In genomic region chr14:8135130-8135529, GRCm38 (mm10) we compare ENCODE assay signal across 11 mouse cellular contexts. TPM values are rescaled to one million over a fixed set of nuclear protein-coding genes. Genes with fewer than 3 reads are reported as not detected.
DNase-seq lines count a peak whose midpoint lies in the region; ATAC-seq and TF ChIP-seq lines count a peak whose summit lies in the region.
"Had no signal": no experiment of that assay in that cellular context is flagged by ENCODE, and none has a peak within 500 bp of the region (broad histone marks: within the 10 kb centered on the region; RNA-seq: fewer than 3 reads in every experiment).

No protein-coding gene starts in this region.

- no peaks in the 10 kb centered on the region for H3K9me3 ChIP-seq in kidney, postnatal 0 days (replicated peaks; ENCODE audit: low read length)
- H3K9me3 ChIP-seq in heart, embryonic 15.5 days (replicated peaks) = no peaks in the 10 kb centered on the region
- H3K9me3 ChIP-seq: midbrain, embryonic 12.5 days; stomach, embryonic 15.5 days had no signal

- H3K9ac ChIP-seq in kidney, postnatal 0 days (ENCODE audit: low read depth, low read length) = no peak overlapping the region
- H3K9ac ChIP-seq in heart, embryonic 15.5 days = no peak overlapping the region
- H3K9ac ChIP-seq: midbrain, embryonic 12.5 days; stomach, embryonic 15.5 days had no signal

- no peaks in the 10 kb centered on the region for H3K4me1 ChIP-seq in kidney, postnatal 0 days (replicated peaks; ENCODE audit: insufficient read depth, low read length)
- H3K4me1 ChIP-seq in cerebellum, adult 2 months (ENCODE audit: control insufficient read depth, insufficient read depth, low read length) = peaks cover 26% of the 10 kb centered on the region
- peaks cover 11% of the 10 kb centered on the region for H3K4me1 ChIP-seq in heart, embryonic 15.5 days (replicated peaks)
- H3K4me1 ChIP-seq: stomach, embryonic 15.5 days had no signal

- 70% methylated on average over 3 of the region's 3 CpGs for WGBS in kidney, postnatal 0 days
- WGBS in cerebellum, adult 2 months = 21% methylated on average over 3 of the region's 3 CpGs
- 42% methylated on average over 3 of the region's 3 CpGs for WGBS in heart, embryonic 15.5 days

- TF ChIP-seq CTCF in kidney, postnatal 0 days (IDR thresholded peaks at IDR 0.05; ENCODE audit: low read depth) = no peak
- no peak for TF ChIP-seq CTCF in cerebellum, adult 2 months (IDR thresholded peaks at IDR 0.05; ENCODE audit: borderline replicate concordance, insufficient read depth, low read depth, low read length)

- no peak overlapping the region for H3K4me3 ChIP-seq in kidney, postnatal 0 days (replicated peaks; ENCODE audit: low read depth, low read length)
- no peak overlapping the region for H3K4me3 ChIP-seq in cerebellum, adult 2 months (replicated peaks; ENCODE audit: insufficient read depth, low read depth, low read length)
- no peak overlapping the region for H3K4me3 ChIP-seq in heart, embryonic 15.5 days
- H3K4me3 ChIP-seq: midbrain, embryonic 12.5 days; stomach, embryonic 15.5 days had no signal

- H3K27ac ChIP-seq in kidney, postnatal 0 days = peak overlapping the region; percentile 19; the same call in 1 of the 2 replicates
- no peak overlapping the region; the same call in 1 of the 2 replicates for H3K27ac ChIP-seq in cerebellum, adult 2 months (ENCODE audit: insufficient read depth, low read length)
- peak overlapping the region; percentile 88 for H3K27ac ChIP-seq in heart, embryonic 15.5 days
- H3K27ac ChIP-seq: midbrain, embryonic 12.5 days; stomach, embryonic 15.5 days had no signal

- no peak for TF ChIP-seq POLR2A in cerebellum, adult 2 months (IDR thresholded peaks at IDR 0.05; ENCODE audit: borderline replicate concordance, insufficient read depth, low read length)

- ATAC-seq in kidney, postnatal 0 days (replicated peaks; ENCODE audit: low FRiP score, low read depth) = no peak
- ATAC-seq in heart, embryonic 15.5 days (replicated peaks; ENCODE audit: insufficient number of reproducible peaks, insufficient read depth, low FRiP score, low read depth) = peak; percentile 87

- no peak overlapping the region for H3K4me2 ChIP-seq in kidney, postnatal 0 days (ENCODE audit: low read length)
- H3K4me2 ChIP-seq in heart, embryonic 15.5 days = no peak overlapping the region
- H3K4me2 ChIP-seq: midbrain, embryonic 12.5 days; stomach, embryonic 15.5 days had no signal

- H3K27me3 ChIP-seq in kidney, postnatal 0 days (ENCODE audit: insufficient read depth, low read length) = no peaks in the 10 kb centered on the region
- H3K27me3 ChIP-seq in cerebellum, adult 2 months (ENCODE audit: control insufficient read depth, insufficient read depth, low read length) = no peaks in the 10 kb centered on the region
- no peaks in the 10 kb centered on the region for H3K27me3 ChIP-seq in heart, embryonic 15.5 days
- H3K27me3 ChIP-seq: midbrain, embryonic 12.5 days; stomach, embryonic 15.5 days had no signal

- DNase-seq in kidney, postnatal 0 days (ENCODE audit: low spot score) = peak; percentile 37
- no peak for DNase-seq in kidney, postnatal 10 days
- DNase-seq in cerebellum, adult 2 months = peak; percentile 38 to 79
- DNase-seq in lung, postnatal 25 days (ENCODE audit: low spot score) = peak; percentile 55
- DNase-seq in testis, postnatal 14 days (ENCODE audit: low spot score) = no peak
- no peak for DNase-seq in spleen, postnatal 4 days (ENCODE audit: low spot score in 2 of 2)
- no peak for DNase-seq in adrenal gland, postnatal 10 days
- DNase-seq: gastrocnemius, postnatal 14 days had no signal

- peaks cover 26% of the 10 kb centered on the region for H3K36me3 ChIP-seq in kidney, postnatal 0 days (ENCODE audit: insufficient read depth, low read length)
- H3K36me3 ChIP-seq in heart, embryonic 15.5 days = peaks cover 17% of the 10 kb centered on the region

RNA-seq across cellular contexts. Expression of gene Pxk, which starts 37.1 kb away (rescaled TPM):
- 39.4 and 41.7 TPM in 2 replicates for polyA plus RNA-seq in kidney, postnatal 0 days (2015; fragmentation: Nextera tagmentation; extraction: Ambion mirVana)
- polyA plus RNA-seq in cerebellum, adult 2 months (2012; rRNA removed) = 66.7 and 67.7 TPM in 2 replicates
- 30.0 and 32.1 TPM in 2 replicates for polyA plus RNA-seq in heart, embryonic 15.5 days (2015; fragmentation: Nextera tagmentation; extraction: Ambion mirVana)
- total RNA-seq in adrenal gland, postnatal 10 days (2021) = 10 to 100 TPM; 32.3 to 40.9 TPM

RNA-seq across cellular contexts. Expression of gene Pdhb, which starts 37.7 kb away (rescaled TPM):
- 318 and 322 TPM in 2 replicates for polyA plus RNA-seq in kidney, postnatal 0 days (2015; fragmentation: Nextera tagmentation; extraction: Ambion mirVana)
- 275 and 279 TPM in 2 replicates for polyA plus RNA-seq in cerebellum, adult 2 months (2012; rRNA removed)
- polyA plus RNA-seq in heart, embryonic 15.5 days (2015; fragmentation: Nextera tagmentation; extraction: Ambion mirVana) = 520 and 606 TPM in 2 replicates
- 100 to 1,000 TPM; 530 to 551 TPM for total RNA-seq in adrenal gland, postnatal 10 days (2021)

RNA-seq across cellular contexts. Expression of gene Rpp14, which starts 55.0 kb away (rescaled TPM):
- 58.9 and 61.8 TPM in 2 replicates for polyA plus RNA-seq in kidney, postnatal 0 days (2015; fragmentation: Nextera tagmentation; extraction: Ambion mirVana)
- 27.5 and 36.2 TPM in 2 replicates for polyA plus RNA-seq in cerebellum, adult 2 months (2012; rRNA removed)
- 39.3 and 40.3 TPM in 2 replicates for polyA plus RNA-seq in heart, embryonic 15.5 days (2015; fragmentation: Nextera tagmentation; extraction: Ambion mirVana)
- total RNA-seq in adrenal gland, postnatal 10 days (2021) = 10 to 100 TPM; 31.6 to 37.2 TPM

Comparison
In these comparisons a context has a peak if more than half of its experiments do, and no peak if none do; other contexts are left out.
1. DNase-seq: peak in kidney, postnatal 0 days (single experiment), cerebellum, adult 2 months (2 of 2) and lung, postnatal 25 days (single experiment); none in kidney, postnatal 10 days (single experiment), testis, postnatal 14 days (single experiment), spleen, postnatal 4 days (0 of 2) and adrenal gland, postnatal 10 days (single experiment).